Mouse (Mus musculus) liver, adult (tissue): ENCODE data around the gene Cd320.

Experiments
- GATA4 ChIP-seq: IDR thresholded peaks from 2 replicates; pipeline ENCODE4 v1.6.1; 2014; ENCODE audit warnings: mild to moderate bottlenecking, low read length; ENCODE audit not compliant: insufficient replicate concordance

The Cd320 gene

DNA sequence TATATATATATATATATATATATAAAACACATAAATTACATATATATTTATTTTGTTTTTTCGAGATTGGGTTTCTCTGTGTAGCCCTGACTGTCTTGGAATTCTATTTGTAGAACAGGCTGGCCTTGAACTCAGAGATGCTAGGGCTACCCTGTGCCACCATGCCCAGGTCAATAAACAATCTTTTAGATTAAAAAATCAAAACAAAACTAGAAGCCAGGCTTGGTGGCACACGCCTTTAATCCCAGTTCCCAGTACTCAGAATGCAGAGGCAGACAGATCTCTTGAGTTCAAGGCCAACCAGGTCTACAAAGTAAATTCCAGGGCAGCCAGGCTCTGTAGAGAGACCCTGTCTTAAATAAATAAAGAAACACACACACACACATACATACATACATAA, 48.5 kb downstream of the Cd320 start:
- TF ChIP-seq GATA4, result no peak

DNA sequence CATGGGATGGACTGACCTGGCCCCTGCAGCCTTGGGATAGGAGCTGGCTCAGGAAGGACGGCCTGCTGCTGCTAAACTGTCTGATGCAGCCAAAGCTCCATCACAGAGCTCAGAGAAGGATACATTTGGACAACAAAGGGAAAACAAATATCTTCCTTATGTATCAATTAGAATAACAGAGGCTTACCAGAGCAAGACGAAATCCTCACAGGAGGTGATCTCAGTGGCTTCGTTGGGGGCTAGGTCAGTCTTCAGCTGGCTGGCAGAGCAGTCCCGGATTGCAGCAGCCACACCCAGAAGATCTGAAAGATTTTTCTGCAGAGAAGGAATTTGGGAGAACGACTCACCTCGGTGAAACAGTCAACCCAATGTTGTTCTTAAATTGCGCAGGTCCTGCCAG, 49.5 kb downstream of the Cd320 start:
- TF ChIP-seq GATA4, result no peak

DNA sequence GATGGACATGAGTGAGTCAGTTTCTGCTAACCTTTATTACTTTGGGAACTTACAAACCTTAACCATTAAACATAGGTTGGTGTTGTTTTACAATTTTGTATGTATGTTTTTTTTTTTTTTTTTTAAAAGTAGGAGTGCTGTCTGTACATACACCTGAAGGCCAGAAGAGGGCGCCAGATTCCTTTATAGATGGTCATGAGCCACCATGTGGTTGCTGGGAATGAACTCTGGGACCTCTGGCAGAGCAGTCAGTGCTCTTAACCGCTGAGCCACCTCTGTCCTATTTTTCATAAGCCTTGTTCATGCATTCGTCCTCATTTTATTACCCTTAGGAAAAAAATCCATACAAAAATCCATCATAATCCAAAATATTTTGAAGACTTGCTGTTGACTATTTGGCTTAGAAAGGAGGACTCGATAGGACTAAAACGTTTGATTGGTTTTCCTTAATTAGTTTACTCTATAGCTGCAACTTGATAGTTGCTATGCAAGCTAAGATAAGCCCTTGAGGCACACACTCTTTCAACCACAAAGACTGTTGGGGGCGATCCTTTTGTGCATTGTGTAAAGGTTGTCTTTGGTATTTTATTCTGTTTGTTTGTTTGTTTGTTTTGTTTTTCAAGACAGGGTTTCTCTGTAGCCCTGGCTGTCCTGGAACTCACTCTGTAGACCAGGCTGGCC, 54.4 kb downstream of the Cd320 start:
- no peak for TF ChIP-seq GATA4
